Comparison of ENCODE assay signal across 9 mouse cellular contexts in genomic region chr5:25006848-25007247, GRCm38 (mm10).
DNase-seq lines count a peak whose midpoint lies in the region; ATAC-seq and TF ChIP-seq lines count a peak whose summit lies in the region.
"Had no signal": no experiment of that assay in that cellular context is flagged by ENCODE, and none has a peak within 500 bp of the region (broad histone marks: within the 10 kb centered on the region; RNA-seq: fewer than 3 reads in every experiment).

No protein-coding gene starts in this region.

- peak; percentile 61 for ATAC-seq in frontal cortex, adult (ENCODE audit: low TSS enrichment)
- peak; percentile 54 for ATAC-seq in hematopoietic stem cell, adult 5-6 weeks (replicated peaks in 1 of 2; ENCODE audit: insufficient read depth in 1 of 2, low FRiP score in 2 of 2, low TSS enrichment in 1 of 2, low read depth in 1 of 2, poor library complexity in 2 of 2, severe bottlenecking in 2 of 2)

- TF ChIP-seq CTCF in layer of hippocampus, adult 2 months (conservative IDR thresholded peaks at IDR 0.05), result peak; percentile 91

- H3K4me3 ChIP-seq in layer of hippocampus, adult 2 months, result no peak overlapping the region
- H3K4me3 ChIP-seq: megakaryocyte, embryonic 14.5 days had no signal

- peak; percentile 92 for DNase-seq in MN1 (ENCODE audit: low spot score)
- peak; percentile 79 for DNase-seq in cerebellum, adult 8-10 months
- DNase-seq in layer of hippocampus, adult 2 months (ENCODE audit: low spot score in 2 of 2), result peak; percentile 77 to 81
- DNase-seq in lung, postnatal 10 days, result peak; percentile 90
- DNase-seq in retina, embryonic 14.5 days (ENCODE audit: low spot score), result peak; percentile 91
- DNase-seq in thymus, postnatal 25 days, result peak; percentile 78

- H3K27ac ChIP-seq in layer of hippocampus, adult 2 months, result peak overlapping the region; percentile 46; the same call in 1 of the 2 replicates
